Mouse (Mus musculus) myocyte (in vitro differentiated cells): ENCODE data around the gene Plxnb2. TPM values are rescaled to one million over a fixed set of nuclear protein-coding genes. Genes with fewer than 3 reads are reported as not detected.

Experiments used
- H3K27me3 ChIP-seq: one replicate; pipeline ENCODE4 v1.6.1; 2011; ENCODE audit not compliant: control insufficient read depth, insufficient read depth, insufficient read length
- H3K36me3 ChIP-seq: one replicate; pipeline ENCODE4 v1.6.1; 2011; ENCODE audit not compliant: control insufficient read depth, insufficient read depth
- H3K4me2 ChIP-seq: one replicate; pipeline ENCODE4 v1.6.1; 2011; ENCODE audit warnings: low read depth, control low read depth
- H3K4me3 ChIP-seq: one replicate; pipeline ENCODE4 v1.5.1; 2011; ENCODE audit warnings: mild to moderate bottlenecking, control low read depth, moderate library complexity
- H3K79me2 ChIP-seq: one replicate; pipeline ENCODE4 v1.6.1; 2011; ENCODE audit not compliant: control insufficient read depth, insufficient read depth
- H3ac ChIP-seq: one replicate; pipeline ENCODE4 v1.6.1; 2011; ENCODE audit not compliant: control insufficient read depth, insufficient read length
- CEBPB ChIP-seq: IDR thresholded peaks from 2 replicates; pipeline ENCODE4 v1.6.1; 2011; ENCODE audit warnings: mild to moderate bottlenecking, moderate library complexity; ENCODE audit not compliant: poor library complexity, insufficient read depth, severe bottlenecking
- E2F4 ChIP-seq: IDR thresholded peaks from one replicate; pipeline ENCODE4 v1.6.1; 2011; ENCODE audit warnings: mild to moderate bottlenecking, control low read depth, moderate library complexity; ENCODE audit not compliant: insufficient read depth
- MYOD1 ChIP-seq, 3 experiments: IDR thresholded peaks; one replicate each; pipeline ENCODE4 v1.6.1; 2011; ENCODE audit warnings: control low read depth in 2 of 3, low read depth in 2 of 3, mild to moderate bottlenecking in 2 of 3, moderate library complexity in 1 of 3; ENCODE audit not compliant: insufficient read length in 2 of 3, control insufficient read depth in 1 of 3
- MYOG ChIP-seq, 3 experiments: IDR thresholded peaks; one replicate each; pipeline ENCODE4 v1.6.1; 2011; ENCODE audit warnings: control low read depth in 2 of 3, low read depth in 2 of 3, mild to moderate bottlenecking in 2 of 3; ENCODE audit not compliant: insufficient read length in 2 of 3, control insufficient read depth in 1 of 3, insufficient read depth in 1 of 3
- POLR2A ChIP-seq: IDR thresholded peaks from one replicate; pipeline ENCODE4 v1.6.1; 2011; ENCODE audit warnings: low read depth, mild to moderate bottlenecking, control low read depth, moderate library complexity; ENCODE audit not compliant: insufficient read length
- POLR2AphosphoS2 ChIP-seq: IDR thresholded peaks from one replicate; pipeline ENCODE4 v1.6.1; 2011; ENCODE audit warnings: low read depth, control low read depth; ENCODE audit not compliant: insufficient read length
- REST ChIP-seq: IDR thresholded peaks from one replicate; pipeline ENCODE4 v1.6.1; 2011; ENCODE audit warnings: mild to moderate bottlenecking, control low read depth, moderate library complexity; ENCODE audit not compliant: insufficient read depth, insufficient read length
- SRF ChIP-seq: IDR thresholded peaks from one replicate; pipeline ENCODE4 v1.6.1; 2011; ENCODE audit warnings: low read depth; ENCODE audit not compliant: control insufficient read depth, insufficient read length
- TCF12 ChIP-seq: IDR thresholded peaks from one replicate; pipeline ENCODE4 v1.6.1; 2011; ENCODE audit warnings: mild to moderate bottlenecking, control low read depth; ENCODE audit not compliant: poor library complexity, insufficient read depth, severe bottlenecking
- TCF3 ChIP-seq: IDR thresholded peaks from one replicate; pipeline ENCODE4 v1.6.1; 2011; ENCODE audit warnings: low read depth, control low read depth; ENCODE audit not compliant: insufficient read length
- polyA plus RNA-seq: library from polyadenylated mRNA; unstranded; fragments of >200 nt; fragmentation: generic; extraction: Trizol; gene quantifications from one replicate; pipeline ENCODE4 v1.2.1, GENCODE M21; 2012; ENCODE audit warnings: missing spikeins

The Plxnb2 gene
- polyA plus RNA-seq, 1 experiment = 278 TPM

DNA sequence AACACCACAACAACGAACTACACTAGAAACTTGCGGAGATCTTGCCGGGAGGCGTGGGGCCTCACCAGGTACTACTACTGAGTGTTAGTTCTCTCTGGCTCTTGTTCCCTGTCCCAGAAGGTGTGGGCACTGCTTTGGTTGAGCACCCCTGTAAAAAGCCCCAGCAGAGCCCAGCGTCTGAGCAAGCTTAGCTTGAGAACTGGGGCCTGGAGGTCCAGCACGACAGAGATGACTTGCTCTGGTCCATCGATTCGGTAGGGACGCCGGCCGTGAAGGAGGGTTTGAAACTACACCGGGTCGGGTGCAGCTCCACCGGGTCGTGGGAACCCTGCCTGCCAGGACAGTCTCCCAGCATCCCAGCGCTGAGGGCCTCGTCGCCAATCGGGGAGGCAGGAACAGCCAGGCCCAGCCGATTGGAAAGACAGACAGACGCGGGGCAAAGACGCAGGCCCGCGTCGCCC is 477 bp downstream of the Plxnb2 start:
- H3K27me3 ChIP-seq = no peaks in the 10 kb centered on the region
- H3K4me2 ChIP-seq = peak overlapping the region; percentile 96
- no peaks in the 10 kb centered on the region for H3K36me3 ChIP-seq
- H3K79me2 ChIP-seq = peaks cover 49% of the 10 kb centered on the region
- TF ChIP-seq MYOD1 (IDR thresholded peaks at IDR 0.05; ENCODE audit: control insufficient read depth in 1 of 3, insufficient read length in 2 of 3, low read depth in 2 of 3) (no peak), MYOG (IDR thresholded peaks at IDR 0.05; ENCODE audit: control insufficient read depth in 1 of 3, insufficient read depth in 1 of 3, insufficient read length in 2 of 3, low read depth in 2 of 3) (peak in 1 of 3 experiments; percentile 24)
- peak overlapping the region; percentile 65 for H3K4me3 ChIP-seq
- H3ac ChIP-seq = peak overlapping the region; percentile 63

DNA sequence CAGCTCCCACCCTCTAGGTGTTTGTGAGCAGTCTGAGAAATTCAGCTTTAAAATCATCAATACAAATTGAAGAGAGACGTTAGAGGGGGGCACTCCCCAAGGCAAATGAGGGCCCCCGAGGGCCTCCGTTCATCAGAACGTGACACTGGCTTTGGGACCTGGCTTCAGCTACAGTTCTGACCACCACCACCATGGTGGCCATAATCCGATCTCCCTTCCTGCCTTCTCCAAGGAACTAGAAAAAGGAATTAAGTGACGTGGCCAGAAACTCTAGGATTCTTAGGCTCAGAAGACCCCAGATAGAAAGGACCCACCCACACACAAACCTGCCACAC is 991 bp downstream of the Plxnb2 start:
- H3K36me3 ChIP-seq = no peaks in the 10 kb centered on the region
- TF ChIP-seq MYOD1 (IDR thresholded peaks at IDR 0.05; ENCODE audit: control insufficient read depth in 1 of 3, insufficient read length in 2 of 3, low read depth in 2 of 3) (no peak), POLR2AphosphoS2 (peak; percentile 1), REST (no peak), MYOG (IDR thresholded peaks at IDR 0.05; ENCODE audit: control insufficient read depth in 1 of 3, insufficient read depth in 1 of 3, insufficient read length in 2 of 3, low read depth in 2 of 3) (no peak), E2F4 (no peak), POLR2A (no peak), SRF (no peak)
- H3K27me3 ChIP-seq = no peaks in the 10 kb centered on the region
- peak overlapping the region; percentile 63 for H3ac ChIP-seq
- H3K4me2 ChIP-seq = peak overlapping the region; percentile 96
- peak overlapping the region; percentile 65 for H3K4me3 ChIP-seq
- H3K79me2 ChIP-seq = peaks cover 54% of the 10 kb centered on the region

DNA sequence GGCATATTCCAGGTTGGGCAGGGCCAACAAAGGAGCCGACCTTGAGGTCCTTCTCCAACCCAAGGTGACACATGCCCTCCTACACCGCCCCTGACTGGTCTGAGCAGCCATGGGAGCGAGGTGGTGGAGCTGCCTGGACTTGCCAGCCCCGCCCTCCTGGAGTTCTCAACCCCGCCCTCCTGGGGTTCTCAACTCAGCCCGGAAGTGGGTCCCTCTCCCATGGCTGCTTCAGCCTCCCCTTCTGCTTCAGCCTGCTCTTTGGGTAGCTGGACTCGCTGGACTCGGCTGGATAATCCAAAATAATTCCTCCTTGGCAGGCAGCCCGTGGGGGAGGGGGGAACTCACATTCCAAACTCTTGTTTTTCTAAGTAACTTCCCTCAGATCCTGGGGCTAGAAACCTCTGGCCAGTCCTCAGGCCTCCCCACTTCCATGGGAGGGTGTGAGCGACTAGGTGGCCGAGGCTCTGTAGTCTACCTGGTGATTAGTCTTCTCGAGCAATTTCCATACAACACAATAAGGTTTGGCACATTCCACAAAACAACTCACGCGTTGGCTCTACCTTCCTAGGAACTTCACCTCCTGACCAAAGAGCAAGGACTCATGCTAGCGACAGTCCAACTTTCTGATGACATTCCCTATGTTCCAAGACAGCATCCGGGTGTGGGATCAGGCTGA is 1.5 kb downstream of the Plxnb2 start:
- Histone ChIP-seq H3K36me3 (no peaks in the 10 kb centered on the region), H3K79me2 (peaks cover 59% of the 10 kb centered on the region), H3ac (peak overlapping the region; percentile 63), H3K27me3 (no peaks in the 10 kb centered on the region), H3K4me3 (peak overlapping the region; percentile 65), H3K4me2 (peak overlapping the region; percentile 96)
- peak; percentile 75 for TF ChIP-seq POLR2AphosphoS2
- TF ChIP-seq TCF12 = no peak
- peak; percentile 82 for TF ChIP-seq POLR2A

GRCm38 (mm10) chr15:89178260-89178860 is 2.2 kb downstream of the Plxnb2 start:
- H3K4me2 ChIP-seq = peak overlapping the region; percentile 96
- H3K4me3 ChIP-seq = peak overlapping the region; percentile 65
- no peaks in the 10 kb centered on the region for H3K27me3 ChIP-seq
- no peaks in the 10 kb centered on the region for H3K36me3 ChIP-seq
- no peak overlapping the region for H3ac ChIP-seq
- TF ChIP-seq POLR2AphosphoS2 (peak; percentile 37), TCF3 (no peak)
- H3K79me2 ChIP-seq = peaks cover 66% of the 10 kb centered on the region

GRCm38 (mm10) chr15:89177576-89178259 is 2.9 kb downstream of the Plxnb2 start:
- H3K4me2 ChIP-seq = peak overlapping the region; percentile 96
- TF ChIP-seq REST = no peak
- 0 out of 2 replicates have a peak, but pooled peaks have one; percentile 33 for TF ChIP-seq CEBPB
- no peak for TF ChIP-seq E2F4
- peak; percentile 49 for TF ChIP-seq POLR2A
- H3K79me2 ChIP-seq = peaks cover 72% of the 10 kb centered on the region
- no peak overlapping the region for H3ac ChIP-seq
- no peaks in the 10 kb centered on the region for H3K36me3 ChIP-seq
- H3K27me3 ChIP-seq = no peaks in the 10 kb centered on the region
- peak overlapping the region; percentile 65 for H3K4me3 ChIP-seq

DNA sequence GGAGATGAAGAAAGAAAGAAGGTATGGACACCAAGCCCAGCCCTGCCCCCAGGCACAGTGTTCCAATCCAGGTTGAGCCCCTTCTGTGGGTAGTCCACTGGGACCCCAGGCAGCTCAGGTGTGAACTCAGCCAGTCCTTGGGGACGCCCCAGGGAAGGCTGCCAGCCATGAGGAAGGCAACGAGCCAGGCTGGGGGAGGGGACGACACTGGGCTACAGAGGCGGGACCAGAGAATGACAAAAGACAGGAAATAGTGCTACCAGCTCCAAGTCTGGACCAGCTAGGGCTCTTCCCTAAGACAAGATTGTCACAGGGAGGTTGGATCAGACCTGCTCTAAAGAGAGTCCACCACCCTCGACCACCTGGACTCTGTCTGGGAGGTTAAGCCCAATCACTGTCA is 3.5 kb downstream of the Plxnb2 start:
- H3K36me3 ChIP-seq = no peaks in the 10 kb centered on the region
- H3K27me3 ChIP-seq = no peaks in the 10 kb centered on the region
- H3K4me3 ChIP-seq = peak overlapping the region; percentile 65
- peak overlapping the region; percentile 96 for H3K4me2 ChIP-seq
- no peak for TF ChIP-seq MYOD1 (IDR thresholded peaks at IDR 0.05; ENCODE audit: control insufficient read depth in 1 of 3, insufficient read length in 2 of 3, low read depth in 2 of 3)
- TF ChIP-seq POLR2AphosphoS2 = no peak
- TF ChIP-seq E2F4 = no peak
- TF ChIP-seq POLR2A = no peak
- H3ac ChIP-seq = no peak overlapping the region
- peaks cover 78% of the 10 kb centered on the region for H3K79me2 ChIP-seq
